Mouse (Mus musculus) liver, adult 2 months (tissue): ENCODE results near the gene Olfr630.

ENCODE experiments used
- CTCF ChIP-seq: fragments of 200-500 bp; IDR thresholded peaks from 2 replicates; pipeline ENCODE4 v1.5.1; 2011; ENCODE audit warnings: low read depth, low read length, control low read depth
- POLR2A ChIP-seq: fragments of 200-500 bp; IDR thresholded peaks from 2 replicates; pipeline ENCODE4 v1.6.1; 2011; ENCODE audit warnings: low read length, control low read depth; ENCODE audit not compliant: insufficient read depth; ENCODE audit errors: extremely low read depth

GRCm38 (mm10) chr7:103714371-103714770 is 42.8 kb downstream of the Olfr630 start, which contains the start of gene Olfr243:
- TF ChIP-seq POLR2A = no peak
- TF ChIP-seq CTCF = no peak
